ENCODE assay signal across 13 mouse cellular contexts in genomic region chr13:48858054-48858453, GRCm38 (mm10). TPM values are rescaled to one million over a fixed set of nuclear protein-coding genes. Genes with fewer than 3 reads are reported as not detected.
DNase-seq lines count a peak whose midpoint lies in the region; ATAC-seq and TF ChIP-seq lines count a peak whose summit lies in the region.
"Had no signal": no experiment of that assay in that cellular context is flagged by ENCODE, and none has a peak within 500 bp of the region (broad histone marks: within the 10 kb centered on the region; RNA-seq: fewer than 3 reads in every experiment).

No protein-coding gene starts in this region.

- no peak for ATAC-seq in heart, embryonic 13.5 days (ENCODE audit: extremely low read depth, insufficient number of reproducible peaks, low FRiP score, low TSS enrichment)
- no peak for ATAC-seq in embryonic facial prominence, embryonic 13.5 days (ENCODE audit: insufficient number of reproducible peaks, insufficient read depth, low FRiP score, low TSS enrichment, low read depth)
- no peak for ATAC-seq in limb, embryonic 14.5 days (ENCODE audit: low FRiP score, low read depth)

- H3K36me3 ChIP-seq in heart, embryonic 13.5 days = no peaks in the 10 kb centered on the region
- no peaks in the 10 kb centered on the region for H3K36me3 ChIP-seq in embryonic facial prominence, embryonic 13.5 days
- H3K36me3 ChIP-seq in limb, embryonic 14.5 days (ENCODE audit: control insufficient read depth, insufficient read depth, low read length) = no peaks in the 10 kb centered on the region
- H3K36me3 ChIP-seq: liver, embryonic 13.5 days had no signal

- no peaks in the 10 kb centered on the region for H3K27me3 ChIP-seq in heart, embryonic 13.5 days (replicated peaks)
- H3K27me3 ChIP-seq in embryonic facial prominence, embryonic 13.5 days = no peaks in the 10 kb centered on the region
- H3K27me3 ChIP-seq in limb, embryonic 14.5 days (ENCODE audit: control insufficient read depth, insufficient read depth, low read length) = no peaks in the 10 kb centered on the region
- H3K27me3 ChIP-seq: embryonic facial prominence, embryonic 12.5 days; liver, embryonic 13.5 days had no signal

- DNase-seq in heart, adult 11 months = no peak
- DNase-seq in lung, postnatal 10 days = peak; percentile 25
- no peak for DNase-seq in lung, postnatal 36 days
- no peak for DNase-seq in limb, embryonic 14.5 days (ENCODE audit: low spot score)
- DNase-seq in gastrocnemius, postnatal 4 days (ENCODE audit: low spot score in 2 of 2) = no peak
- no peak for DNase-seq in urinary bladder, postnatal 4 days (ENCODE audit: low spot score in 2 of 2)
- DNase-seq: layer of hippocampus, adult 9-11 months; liver, embryonic 13.5 days; right cerebral cortex, postnatal 25 days had no signal

- H3K4me3 ChIP-seq in heart, embryonic 13.5 days = no peak overlapping the region
- no peak overlapping the region for H3K4me3 ChIP-seq in embryonic facial prominence, embryonic 13.5 days
- H3K4me3 ChIP-seq in limb, embryonic 14.5 days (replicated peaks; ENCODE audit: low read length) = no peak overlapping the region
- H3K4me3 ChIP-seq: embryonic facial prominence, embryonic 12.5 days; liver, embryonic 13.5 days; myocyte had no signal

- H3K4me1 ChIP-seq in heart, embryonic 13.5 days = peaks cover 75% of the 10 kb centered on the region
- H3K4me1 ChIP-seq in embryonic facial prominence, embryonic 13.5 days = peaks cover 80% of the 10 kb centered on the region
- peaks cover 35% of the 10 kb centered on the region for H3K4me1 ChIP-seq in limb, embryonic 14.5 days (ENCODE audit: control insufficient read depth, insufficient read depth, low read length)

- H3K27ac ChIP-seq in heart, embryonic 13.5 days (replicated peaks) = peak overlapping the region; percentile 43
- peak overlapping the region; percentile 33; the same call in 1 of the 2 replicates for H3K27ac ChIP-seq in embryonic facial prominence, embryonic 13.5 days
- H3K27ac ChIP-seq in limb, embryonic 14.5 days (replicated peaks; ENCODE audit: low read depth, low read length) = no peak overlapping the region
- H3K27ac ChIP-seq: embryonic facial prominence, embryonic 12.5 days; liver, embryonic 13.5 days had no signal

- WGBS in heart, embryonic 13.5 days = 43% methylated on average over 6 of the region's 6 CpGs
- WGBS in embryonic facial prominence, embryonic 13.5 days = 71% methylated on average over 6 of the region's 6 CpGs
- 78% methylated on average over 6 of the region's 6 CpGs for WGBS in limb, embryonic 14.5 days

- H3K9ac ChIP-seq in heart, embryonic 13.5 days = peak overlapping the region; percentile 5; the same call in 1 of the 2 replicates
- H3K9ac ChIP-seq in embryonic facial prominence, embryonic 13.5 days = peak overlapping the region; percentile 28; the same call in 1 of the 2 replicates
- H3K9ac ChIP-seq in limb, embryonic 14.5 days (ENCODE audit: low read depth, low read length, severe bottlenecking) = peak overlapping the region; percentile 3; the same call in 1 of the 2 replicates
- H3K9ac ChIP-seq: embryonic facial prominence, embryonic 12.5 days; liver, embryonic 13.5 days had no signal

- no peak for TF ChIP-seq POLR2A in limb, embryonic 14.5 days (IDR thresholded peaks at IDR 0.05; ENCODE audit: borderline replicate concordance, extremely low read depth, insufficient read depth, insufficient read length)

- no peak overlapping the region for H3K4me2 ChIP-seq in heart, embryonic 13.5 days
- no peak overlapping the region for H3K4me2 ChIP-seq in embryonic facial prominence, embryonic 13.5 days
- no peak overlapping the region for H3K4me2 ChIP-seq in limb, embryonic 14.5 days (replicated peaks; ENCODE audit: low read depth, low read length, severe bottlenecking)
- H3K4me2 ChIP-seq: embryonic facial prominence, embryonic 12.5 days; liver, embryonic 13.5 days had no signal

- H3K9me3 ChIP-seq in heart, embryonic 13.5 days = no peaks in the 10 kb centered on the region
- H3K9me3 ChIP-seq in embryonic facial prominence, embryonic 13.5 days = no peaks in the 10 kb centered on the region
- no peaks in the 10 kb centered on the region for H3K9me3 ChIP-seq in limb, embryonic 14.5 days (ENCODE audit: control insufficient read depth, low read length)
- H3K9me3 ChIP-seq: liver, embryonic 13.5 days had no signal

RNA-seq across cellular contexts. Expression of gene Phf2, which starts 12.9 kb away (rescaled TPM):
- 3.6 and 4.3 TPM in 2 replicates for polyA plus RNA-seq in heart, embryonic 13.5 days (2015; fragmentation: Nextera tagmentation; extraction: Ambion mirVana)
- 11.5 and 11.6 TPM in 2 replicates for polyA plus RNA-seq in embryonic facial prominence, embryonic 13.5 days (2015; fragmentation: Nextera tagmentation; extraction: Ambion mirVana)
- 40.3 and 41.9 TPM in 2 replicates for polyA plus RNA-seq in limb, embryonic 14.5 days (2012; rRNA removed)
- 13.2 and 15.1 TPM in 2 replicates for polyA plus RNA-seq in limb, embryonic 14.5 days (2014; fragmentation: Nextera tagmentation; extraction: Ambion mirVana)
- 10 to 100 TPM; 37.4 to 41.9 TPM for total RNA-seq in gastrocnemius, postnatal 4 days (2021)
